In genomic region chr7:93079785-93080730, GRCm38 (mm10) we compare ENCODE assay signal across 9 mouse cellular contexts. TPM values are rescaled to one million over a fixed set of nuclear protein-coding genes. Genes with fewer than 3 reads are reported as not detected.
DNase-seq lines count a peak whose midpoint lies in the region; ATAC-seq lines count a peak whose summit lies in the region.
"Had no signal": no experiment of that assay in that cellular context is flagged by ENCODE, and none has a peak within 500 bp of the region (broad histone marks: within the 10 kb centered on the region; RNA-seq: fewer than 3 reads in every experiment).

Fam181b (plus strand) TSS chr7:93079865.

- peak within 1 kb of the TSS; percentile 93 for H3K9ac ChIP-seq in forebrain, embryonic 12.5 days
- peak within 1 kb of the TSS; percentile 53 for H3K9ac ChIP-seq in heart, embryonic 15.5 days
- H3K9ac ChIP-seq in liver, embryonic 13.5 days: peak within 1 kb of the TSS; percentile 9; the same call in 1 of the 2 replicates
- peak within 1 kb of the TSS; percentile 88 for H3K9ac ChIP-seq in neural tube, embryonic 11.5 days (ENCODE audit: low read length)

- H3K4me3 ChIP-seq in brown adipose tissue, adult 24 weeks (ENCODE audit: insufficient read depth, low read depth, low read length): peak within 1 kb of the TSS; percentile 61
- H3K4me3 ChIP-seq in forebrain, embryonic 12.5 days (replicated peaks): peak within 1 kb of the TSS; percentile 83
- H3K4me3 ChIP-seq in heart, embryonic 15.5 days: peak within 1 kb of the TSS; percentile 60
- H3K4me3 ChIP-seq in liver, embryonic 13.5 days (replicated peaks): peak within 1 kb of the TSS; percentile 53
- peak within 1 kb of the TSS; percentile 89 for H3K4me3 ChIP-seq in neural tube, embryonic 11.5 days (ENCODE audit: low read depth, low read length)

- WGBS in forebrain, embryonic 12.5 days: under 1% methylated on average over 95 of the region's 96 CpGs
- under 1% methylated on average over 92 of the region's 96 CpGs for WGBS in heart, embryonic 15.5 days
- under 1% methylated on average over 91 of the region's 96 CpGs for WGBS in liver, embryonic 13.5 days (ENCODE audit: insufficient replicate concordance)
- under 1% methylated on average over 95 of the region's 96 CpGs for WGBS in neural tube, embryonic 11.5 days

- ATAC-seq in forebrain, embryonic 12.5 days (ENCODE audit: low FRiP score): peak; percentile 96
- ATAC-seq in heart, embryonic 15.5 days (replicated peaks; ENCODE audit: insufficient number of reproducible peaks, insufficient read depth, low FRiP score, low read depth): peak; percentile 95
- ATAC-seq in liver, embryonic 13.5 days (ENCODE audit: low read depth): peak; percentile 77
- peak; percentile 93 for ATAC-seq in neural tube, embryonic 11.5 days (ENCODE audit: insufficient read depth, low FRiP score, low TSS enrichment)

- 0 out of 2 replicates have a peak, but pooled peaks cover 6% of the 10 kb centered on the region for H3K27me3 ChIP-seq in forebrain, embryonic 12.5 days
- peaks cover 50% of the 10 kb centered on the region for H3K27me3 ChIP-seq in heart, embryonic 15.5 days
- peaks cover 46% of the 10 kb centered on the region for H3K27me3 ChIP-seq in liver, embryonic 13.5 days
- H3K27me3 ChIP-seq in neural tube, embryonic 11.5 days (ENCODE audit: control insufficient read depth, insufficient read depth, low read length): no peaks in the 10 kb centered on the region
- H3K27me3 ChIP-seq: CH12.LX had no signal

- no peaks in the 10 kb centered on the region for H3K36me3 ChIP-seq in forebrain, embryonic 12.5 days (replicated peaks)
- H3K36me3 ChIP-seq in heart, embryonic 15.5 days: no peaks in the 10 kb centered on the region
- no peaks in the 10 kb centered on the region for H3K36me3 ChIP-seq in liver, embryonic 13.5 days
- H3K36me3 ChIP-seq in neural tube, embryonic 11.5 days (ENCODE audit: control insufficient read depth, insufficient read depth, low read length): no peaks in the 10 kb centered on the region

- peak within 1 kb of the TSS; percentile 85 for H3K4me2 ChIP-seq in forebrain, embryonic 12.5 days
- H3K4me2 ChIP-seq in heart, embryonic 15.5 days: peak within 1 kb of the TSS; percentile 87
- peak within 1 kb of the TSS; percentile 62 for H3K4me2 ChIP-seq in liver, embryonic 13.5 days
- H3K4me2 ChIP-seq in neural tube, embryonic 11.5 days (ENCODE audit: low read depth): peak within 1 kb of the TSS; percentile 71

- DNase-seq in 3134 (ENCODE audit: extremely low read depth, insufficient read length, low spot score): peak; percentile 9
- peak; percentile 72 to 82 for DNase-seq in kidney, postnatal 4 days
- peak; percentile 1 for DNase-seq in liver, embryonic 13.5 days
- peak; percentile 93 for DNase-seq in neural tube, embryonic 11.5 days (ENCODE audit: low spot score)
- peak; percentile 63 to 65 for DNase-seq in urinary bladder, postnatal 4 days (ENCODE audit: low spot score in 2 of 2)

- 0 out of 2 replicates have a peak within 1 kb of the TSS, but pooled peaks have one; percentile 39 for H3K27ac ChIP-seq in brown adipose tissue, adult 24 weeks (replicated peaks; ENCODE audit: low read depth, low read length)
- H3K27ac ChIP-seq in forebrain, embryonic 12.5 days: peak within 1 kb of the TSS; percentile 93
- no peak within 1 kb of the TSS for H3K27ac ChIP-seq in heart, embryonic 15.5 days
- H3K27ac ChIP-seq in liver, embryonic 13.5 days: no peak within 1 kb of the TSS
- peak within 1 kb of the TSS; percentile 78 for H3K27ac ChIP-seq in neural tube, embryonic 11.5 days (ENCODE audit: low read depth, low read length)

- no peaks in the 10 kb centered on the region for H3K9me3 ChIP-seq in forebrain, embryonic 12.5 days
- no peaks in the 10 kb centered on the region for H3K9me3 ChIP-seq in heart, embryonic 15.5 days (replicated peaks)
- no peaks in the 10 kb centered on the region for H3K9me3 ChIP-seq in liver, embryonic 13.5 days (replicated peaks)
- H3K9me3 ChIP-seq in neural tube, embryonic 11.5 days (ENCODE audit: control insufficient read depth, low read length): no peaks in the 10 kb centered on the region

- H3K4me1 ChIP-seq in brown adipose tissue, adult 24 weeks (ENCODE audit: control insufficient read depth, insufficient read depth, insufficient read length, low read length): peaks cover 5% of the 10 kb centered on the region
- peaks cover 55% of the 10 kb centered on the region for H3K4me1 ChIP-seq in forebrain, embryonic 12.5 days
- peaks cover 14% of the 10 kb centered on the region for H3K4me1 ChIP-seq in heart, embryonic 15.5 days (replicated peaks)
- peaks cover 8% of the 10 kb centered on the region; the same call in 1 of the 2 replicates for H3K4me1 ChIP-seq in liver, embryonic 13.5 days (replicated peaks)
- H3K4me1 ChIP-seq in neural tube, embryonic 11.5 days (ENCODE audit: control insufficient read depth, insufficient read depth, low read length): peaks cover 4% of the 10 kb centered on the region; the same call in 1 of the 2 replicates

RNA-seq across cellular contexts. Expression of gene Fam181b, which starts in this region (rescaled TPM):
- polyA plus RNA-seq in brown adipose tissue, adult 24 weeks (2012; ENCODE audit: insufficient read depth, insufficient read length, missing spikeins): 0.67 and 2.5 TPM in 2 replicates
- polyA plus RNA-seq in forebrain, embryonic 12.5 days (2016; fragmentation: Nextera tagmentation; extraction: Ambion mirVana): 39.7 and 40.2 TPM in 2 replicates
- 3.1 and 4.5 TPM in 2 replicates for polyA plus RNA-seq in heart, embryonic 15.5 days (2015; fragmentation: Nextera tagmentation; extraction: Ambion mirVana)
- 0.15 and 0.18 TPM in 2 replicates for polyA plus RNA-seq in liver, embryonic 13.5 days (2015; fragmentation: Nextera tagmentation; extraction: Ambion mirVana)
- 56.0 and 62.8 TPM in 2 replicates for polyA plus RNA-seq in neural tube, embryonic 11.5 days (2014; fragmentation: Nextera tagmentation; extraction: Ambion mirVana)

Comparison
In these comparisons a context has a peak if more than half of its experiments do, and no peak if none do; other contexts are left out.
1. Peak in DNase-seq, ATAC-seq, H3K4me3 ChIP-seq, H3K9ac ChIP-seq and H3K4me2 ChIP-seq in liver, embryonic 13.5 days; RNA of the gene not detected or under 1 TPM.
2. DNase-seq: peak in every context shown above with its lines; median percentile 93 in neural tube, embryonic 11.5 days; 77 in kidney, postnatal 4 days; 64 in urinary bladder, postnatal 4 days; 9 in 3134; 1 in liver, embryonic 13.5 days.
3. H3K27ac ChIP-seq: peak in brown adipose tissue, adult 24 weeks (single experiment), forebrain, embryonic 12.5 days (single experiment) and neural tube, embryonic 11.5 days (single experiment); none in heart, embryonic 15.5 days (single experiment) and liver, embryonic 13.5 days (single experiment).
4. H3K9ac ChIP-seq: peak in every context shown above with its lines; median percentile 93 in forebrain, embryonic 12.5 days; 88 in neural tube, embryonic 11.5 days; 53 in heart, embryonic 15.5 days; 9 in liver, embryonic 13.5 days.
5. Peak in every context shown above with its lines, with median percentiles within 50 percentile points of each other: H3K4me3 ChIP-seq, ATAC-seq and H3K4me2 ChIP-seq.